Mouse (Mus musculus): Measurements from ENCODE around the gene Cdca5.

DNA sequence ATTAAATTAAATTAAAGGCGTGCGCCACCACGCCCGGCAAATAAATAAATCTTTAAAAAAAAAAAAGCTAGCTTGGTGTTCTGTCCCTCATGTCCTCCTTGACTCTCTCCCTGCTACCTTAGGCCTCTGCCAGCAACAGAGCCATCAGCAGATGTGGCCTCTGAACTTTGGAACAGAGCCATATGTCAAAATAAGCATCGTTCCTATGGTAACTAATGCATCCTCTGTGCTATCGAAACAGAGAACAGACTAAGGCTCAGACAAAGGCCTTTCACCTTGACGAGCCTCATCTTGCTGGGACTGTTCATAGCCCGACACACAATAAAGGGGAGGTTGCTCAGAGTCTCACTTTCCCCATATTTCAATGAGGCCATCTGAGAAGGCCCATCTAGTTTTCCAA is 38.5 kb downstream of the Cdca5 start:
- no peak for TF ChIP-seq POLR2A (IDR thresholded peaks at IDR 0.05; ENCODE audit: borderline replicate concordance, insufficient read depth, low read length)
- TF ChIP-seq CTCF (IDR thresholded peaks at IDR 0.05; ENCODE audit: borderline replicate concordance, insufficient read depth, low read depth, low read length): no peak
